Comparison of ENCODE assay signal across 8 mouse cellular contexts in the genomic region with DNA sequence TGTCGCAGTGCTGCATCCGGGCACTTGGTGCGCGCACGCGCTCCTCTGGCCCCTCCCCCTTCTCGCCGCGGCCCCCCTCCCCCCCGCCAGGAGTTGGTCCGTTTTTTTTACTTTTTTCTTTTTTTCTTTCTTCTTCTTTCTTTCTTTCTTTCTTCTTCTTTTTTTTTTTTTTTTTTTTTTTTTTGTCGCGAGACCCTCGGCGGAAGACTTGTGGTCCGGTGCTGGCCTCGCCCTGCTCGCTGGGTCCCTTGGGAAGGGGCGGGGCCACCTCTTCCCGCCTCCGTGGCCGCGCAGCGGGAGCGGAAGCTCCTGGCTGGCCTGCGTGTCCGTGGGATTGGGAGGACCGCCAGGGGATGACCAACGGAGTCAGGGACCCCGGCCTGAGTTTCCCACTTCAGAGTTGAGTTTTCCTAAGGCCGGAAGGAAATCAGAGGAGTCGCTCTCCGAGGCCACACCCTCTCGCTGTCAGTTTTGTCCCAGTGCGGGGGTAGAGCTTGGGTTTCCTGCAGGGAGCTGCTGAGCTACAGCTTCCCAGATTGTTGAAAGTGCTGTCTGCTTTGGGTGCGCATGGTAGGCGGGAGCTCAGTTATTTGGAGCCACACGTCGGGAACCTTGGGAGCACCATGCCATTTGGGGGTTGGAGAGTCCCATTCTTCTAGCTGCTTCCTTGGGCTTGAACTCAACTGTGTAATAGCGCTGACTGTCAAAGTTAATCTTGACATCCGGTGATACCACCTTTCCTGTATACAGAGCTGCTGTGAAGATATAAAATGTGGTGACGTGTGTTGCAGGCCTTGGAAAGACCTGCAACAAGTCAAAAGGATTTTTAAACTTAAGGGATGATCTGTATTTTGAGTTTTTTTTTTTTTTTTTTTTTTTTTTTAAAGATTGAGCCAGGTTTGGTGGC. TPM values are rescaled to one million over a fixed set of nuclear protein-coding genes. Genes with fewer than 3 reads are reported as not detected.
DNase-seq lines count a peak whose midpoint lies in the region; ATAC-seq and TF ChIP-seq lines count a peak whose summit lies in the region.

No protein-coding gene starts in this region.

- peak overlapping the region; percentile 99 for H3K4me3 ChIP-seq in hindbrain, embryonic 15.5 days
- peak overlapping the region; percentile 94 for H3K4me3 ChIP-seq in left cerebral cortex, adult 2 months

- intact Hi-C loops in left cerebral cortex, adult 2 months (cut with DNase I): loop anchor here (1.0 to 5.0 kb wide), 4 partner anchors 15 to 191 kb away; a partner anchor contains a TSS

- peaks cover 25% of the 10 kb centered on the region for H3K4me1 ChIP-seq in hindbrain, embryonic 15.5 days (replicated peaks)

- WGBS in hindbrain, embryonic 15.5 days: under 1% methylated on average over 42 of the region's 42 CpGs

- DNase-seq in cerebellum, postnatal 36 days: peak; percentile 61 to 70
- peak; percentile 68 to 72 for DNase-seq in frontal cortex, postnatal 36 days (ENCODE audit: low spot score in 2 of 2)
- peak; percentile 67 to 69 for DNase-seq in left cerebral cortex, adult 2 months (ENCODE audit: extremely low spot score in 1 of 2, low spot score in 2 of 2)
- DNase-seq in lung, postnatal 4 days: peak; percentile 83 to 88
- DNase-seq in right cerebral cortex, adult 2 months (ENCODE audit: low spot score in 2 of 2): peak; percentile 63 to 70
- DNase-seq in urinary bladder, postnatal 10 days (ENCODE audit: low spot score): peak; percentile 34

- peak overlapping the region; percentile 100 for H3K9ac ChIP-seq in hindbrain, embryonic 15.5 days

- H3K27me3 ChIP-seq in hindbrain, embryonic 15.5 days: no peaks in the 10 kb centered on the region

- ATAC-seq in activated CD4-positive, CD25-positive, alpha-beta regulatory T cell, adult 4 months: peak; percentile 55
- 0 out of 2 replicates have a peak, but pooled peaks have one; percentile 40 for ATAC-seq in hindbrain, embryonic 15.5 days (ENCODE audit: low FRiP score, low read depth)

- peaks cover 33% of the 10 kb centered on the region for H3K36me3 ChIP-seq in hindbrain, embryonic 15.5 days

- H3K4me2 ChIP-seq in hindbrain, embryonic 15.5 days: peak overlapping the region; percentile 78

- H3K27ac ChIP-seq in hindbrain, embryonic 15.5 days (replicated peaks): peak overlapping the region; percentile 99
- peak overlapping the region; percentile 100 for H3K27ac ChIP-seq in left cerebral cortex, adult 2 months

- no peaks in the 10 kb centered on the region for H3K9me3 ChIP-seq in hindbrain, embryonic 15.5 days

- TF ChIP-seq CTCF in left cerebral cortex, adult 2 months (IDR thresholded peaks at IDR 0.05): no peak

RNA-seq across cellular contexts. Expression of a gene that starts 0.9 kb away (rescaled TPM):
- polyA plus RNA-seq in activated CD4-positive, CD25-positive, alpha-beta regulatory T cell, adult 4 months (2017; shearing (Covaris generic)): 10 to 100 TPM; 36.5 to 39.3 TPM
- polyA plus RNA-seq in hindbrain, embryonic 15.5 days (2015; fragmentation: Nextera tagmentation; extraction: Ambion mirVana): 357 and 368 TPM in 2 replicates
- total RNA-seq in left cerebral cortex, adult 2 months (2021): 100 to 1,000 TPM; 299 to 305 TPM

RNA-seq across cellular contexts. Expression of a gene that starts 21.6 kb away (rescaled TPM):
- 1 to 10 TPM; 2.1 to 3.6 TPM for polyA plus RNA-seq in activated CD4-positive, CD25-positive, alpha-beta regulatory T cell, adult 4 months (2017; shearing (Covaris generic))
- polyA plus RNA-seq in hindbrain, embryonic 15.5 days (2015; fragmentation: Nextera tagmentation; extraction: Ambion mirVana): 12.6 and 14.8 TPM in 2 replicates
- 1 to 10 TPM; 8.5 to 9.8 TPM for total RNA-seq in left cerebral cortex, adult 2 months (2021)

RNA-seq across cellular contexts. Expression of a gene that starts 25.5 kb away (rescaled TPM):
- 100 to 1,000 TPM; 429 to 455 TPM for polyA plus RNA-seq in activated CD4-positive, CD25-positive, alpha-beta regulatory T cell, adult 4 months (2017; shearing (Covaris generic))
- polyA plus RNA-seq in hindbrain, embryonic 15.5 days (2015; fragmentation: Nextera tagmentation; extraction: Ambion mirVana): 6.7 and 10.3 TPM in 2 replicates
- 1 to 10 TPM; 1.5 to 3.7 TPM for total RNA-seq in left cerebral cortex, adult 2 months (2021)

RNA-seq across cellular contexts. Expression of a gene that starts 35.6 kb away (rescaled TPM):
- under 1 TPM in 1 of 2 experiments, not detected in 1; 0.36 TPM for polyA plus RNA-seq in activated CD4-positive, CD25-positive, alpha-beta regulatory T cell, adult 4 months (2017; shearing (Covaris generic))
- polyA plus RNA-seq in hindbrain, embryonic 15.5 days (2015; fragmentation: Nextera tagmentation; extraction: Ambion mirVana): not detected in 2 replicates
- total RNA-seq in left cerebral cortex, adult 2 months (2021): 1 to 10 TPM; 1.0 to 1.1 TPM

RNA-seq across cellular contexts. Expression of a gene that starts 38.3 kb away (rescaled TPM):
- not detected for polyA plus RNA-seq in activated CD4-positive, CD25-positive, alpha-beta regulatory T cell, adult 4 months (2017; shearing (Covaris generic))
- 0.54 TPM in 2 replicates for polyA plus RNA-seq in hindbrain, embryonic 15.5 days (2015; fragmentation: Nextera tagmentation; extraction: Ambion mirVana)
- total RNA-seq in left cerebral cortex, adult 2 months (2021): under 1 TPM; 0.26 to 0.38 TPM

Comparison
In these comparisons a context has a peak if more than half of its experiments do, and no peak if none do; other contexts are left out.
1. Peak in every context shown above with its lines: DNase-seq, ATAC-seq, H3K4me3 ChIP-seq and H3K27ac ChIP-seq.
2. DNase-seq: peak in every context shown above with its lines; median percentile 86 in lung, postnatal 4 days; 70 in frontal cortex, postnatal 36 days; 68 in left cerebral cortex, adult 2 months; 66 in right cerebral cortex, adult 2 months; 66 in cerebellum, postnatal 36 days; 34 in urinary bladder, postnatal 10 days.
3. RNA of a gene that starts 25.5 kb away (polyA plus RNA-seq): 429 to 455 TPM in activated CD4-positive, CD25-positive, alpha-beta regulatory T cell, adult 4 months; 6.7 to 10.3 TPM in hindbrain, embryonic 15.5 days; every median in the first group is over 10 times any median in the second.